Mouse (Mus musculus): ENCODE measurements around the gene Tcaim.
"Not testable (repeated sequence)": the region's sequence is repeated elsewhere in the genome, so short reads cannot be mapped to it uniquely, and the experiment has no call there.

Tcaim gene

DNA sequence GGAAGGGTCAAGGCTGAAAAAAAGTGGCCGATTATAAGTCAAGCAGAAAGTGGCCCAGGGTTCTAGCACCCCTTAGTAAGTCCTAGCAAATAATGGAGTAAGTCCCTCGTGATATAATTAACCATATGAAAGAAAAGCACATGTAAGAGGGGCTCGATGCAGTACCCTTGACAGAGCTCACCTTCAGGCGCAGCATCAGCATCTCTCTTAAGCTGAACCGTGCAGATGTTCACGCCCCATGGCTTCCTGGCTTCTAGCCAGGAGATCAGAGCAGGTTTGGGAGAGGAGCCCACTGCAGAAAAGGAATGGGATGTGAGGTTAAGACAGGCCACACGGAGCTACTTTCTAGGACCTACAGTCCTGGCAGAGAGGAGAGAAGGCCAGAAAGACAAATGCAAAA lies 49.2 kb downstream of the Tcaim start:
- DNase-seq (ENCODE audit: low spot score), result no peak

GRCm38 (mm10) chr9:122855141-122855540 lies 49.8 kb downstream of the Tcaim start:
- not testable (repeated sequence) for DNase-seq (ENCODE audit: low spot score)

- DNase-seq (ENCODE audit: low spot score), result no peak
Measured at GRCm38 (mm10) chr9:122855617-122856016, 50.3 kb downstream of the Tcaim start.

- no peak for DNase-seq (ENCODE audit: low spot score)
Measured at GRCm38 (mm10) chr9:122856716-122857115, 51.4 kb downstream of the Tcaim start.

DNA sequence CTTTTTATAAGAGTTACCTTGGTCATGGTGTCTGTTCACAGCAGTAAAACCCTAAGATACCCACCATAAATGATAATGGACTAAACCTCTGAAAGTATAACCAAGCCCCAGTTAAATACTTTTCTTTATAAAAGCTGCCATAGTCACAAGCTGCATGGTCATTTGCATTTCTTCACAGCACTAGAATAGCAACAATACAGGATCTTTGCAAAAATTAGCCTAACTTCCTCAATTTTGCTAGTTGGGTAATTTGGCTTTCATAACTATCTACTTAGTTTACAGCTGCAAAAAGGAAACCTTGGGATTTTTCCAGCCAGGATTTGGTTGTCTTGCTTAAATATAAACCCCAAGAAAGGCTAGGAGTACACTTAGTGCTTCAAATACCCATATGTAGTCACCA lies 55.4 kb downstream of the Tcaim start:
- DNase-seq (ENCODE audit: low spot score), result no peak

GRCm38 (mm10) chr9:122863731-122864130 lies 58.4 kb downstream of the Tcaim start:
- no peak for DNase-seq (ENCODE audit: low spot score)

GRCm38 (mm10) chr9:122864848-122865247 lies 59.5 kb downstream of the Tcaim start:
- DNase-seq (ENCODE audit: low spot score), result no peak

DNA sequence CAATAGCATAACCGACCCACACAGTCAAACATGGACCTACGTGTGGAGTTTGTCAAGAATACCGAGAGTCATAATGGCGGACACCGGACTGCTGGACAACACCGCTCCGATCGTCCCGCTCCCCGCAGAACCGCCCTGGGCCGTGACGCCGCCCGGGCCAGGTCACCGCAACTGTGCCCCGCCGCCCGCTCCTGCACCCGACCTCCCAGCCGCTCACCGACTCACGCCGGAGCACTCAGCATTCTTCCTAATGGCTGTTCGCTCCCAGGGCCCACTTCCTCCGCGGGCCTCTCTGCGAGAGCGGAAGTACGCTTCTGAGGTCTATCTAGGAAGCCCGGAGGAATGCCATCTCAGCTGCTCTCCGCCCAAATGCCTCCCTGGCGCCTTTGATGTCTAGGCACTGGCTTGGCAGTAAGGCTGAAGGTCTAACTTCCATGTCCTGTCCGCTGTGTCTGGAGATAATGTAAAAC lies 60.4 kb downstream of the Tcaim start, which contains the start of gene Zfp445:
Gene Zfp445, minus strand, starts transcription at position 310 of the 470 bp plus-strand sequence.
- peak; percentile 50 for DNase-seq (ENCODE audit: low spot score)

- DNase-seq (ENCODE audit: low spot score), result no peak
Measured at GRCm38 (mm10) chr9:122866192-122866591, 60.9 kb downstream of the Tcaim start.

GRCm38 (mm10) chr9:122872595-122872994 lies 67.3 kb downstream of the Tcaim start:
- no peak for DNase-seq (ENCODE audit: low spot score)

GRCm38 (mm10) chr9:122874653-122875052 lies 69.3 kb downstream of the Tcaim start:
- no peak for DNase-seq (ENCODE audit: low spot score)

DNA sequence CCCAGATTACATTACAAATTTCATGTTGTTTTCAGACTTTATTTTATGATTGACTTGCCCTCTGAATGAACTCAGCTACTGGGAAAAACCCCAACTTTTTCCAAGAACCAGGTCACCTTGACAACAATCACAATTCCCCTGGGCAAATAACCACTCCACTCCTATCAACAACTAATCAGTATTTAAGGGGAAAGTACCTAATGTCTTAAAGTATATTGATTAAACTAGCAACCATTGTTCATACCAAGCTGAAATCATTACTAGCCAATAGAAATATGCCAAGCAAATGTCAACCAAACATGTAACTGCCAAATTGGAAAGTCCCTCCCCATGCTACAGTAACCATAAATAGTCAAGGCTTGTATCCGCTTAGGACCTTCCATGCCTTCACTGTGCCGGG lies 69.8 kb downstream of the Tcaim start:
- DNase-seq (ENCODE audit: low spot score), result no peak

DNA sequence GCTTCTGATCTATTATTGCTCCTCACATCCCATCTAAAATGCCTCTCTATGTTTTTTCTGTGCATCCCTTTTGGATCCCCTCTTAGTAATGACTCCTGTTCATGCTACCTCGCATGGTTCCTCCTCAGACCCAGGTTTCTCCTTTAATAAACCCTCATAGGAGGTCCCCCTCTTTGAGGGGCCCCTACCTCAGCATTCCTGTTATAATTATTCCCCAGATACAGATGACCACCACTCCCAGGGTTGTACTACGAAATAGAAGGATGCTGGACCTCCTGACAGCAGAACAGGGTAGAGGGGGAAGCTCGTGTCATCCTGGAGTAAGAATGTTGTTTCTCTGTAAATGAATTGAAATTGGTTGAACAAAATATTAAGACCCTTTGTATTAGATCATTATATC lies 80.0 kb downstream of the Tcaim start, which contains the start of gene Zkscan7:
Gene Zkscan7, plus strand, starts transcription at position 301 of the 400 bp plus-strand sequence.
- DNase-seq (ENCODE audit: low spot score), result no peak
